Mouse (Mus musculus): ENCODE measurements around the gene Pip5kl1. TPM values are rescaled to one million over a fixed set of nuclear protein-coding genes. Genes with fewer than 3 reads are reported as not detected.

The Pip5kl1 gene
- polyA plus RNA-seq, 1 experiment from 2014 or later = 0.94 TPM

DNA sequence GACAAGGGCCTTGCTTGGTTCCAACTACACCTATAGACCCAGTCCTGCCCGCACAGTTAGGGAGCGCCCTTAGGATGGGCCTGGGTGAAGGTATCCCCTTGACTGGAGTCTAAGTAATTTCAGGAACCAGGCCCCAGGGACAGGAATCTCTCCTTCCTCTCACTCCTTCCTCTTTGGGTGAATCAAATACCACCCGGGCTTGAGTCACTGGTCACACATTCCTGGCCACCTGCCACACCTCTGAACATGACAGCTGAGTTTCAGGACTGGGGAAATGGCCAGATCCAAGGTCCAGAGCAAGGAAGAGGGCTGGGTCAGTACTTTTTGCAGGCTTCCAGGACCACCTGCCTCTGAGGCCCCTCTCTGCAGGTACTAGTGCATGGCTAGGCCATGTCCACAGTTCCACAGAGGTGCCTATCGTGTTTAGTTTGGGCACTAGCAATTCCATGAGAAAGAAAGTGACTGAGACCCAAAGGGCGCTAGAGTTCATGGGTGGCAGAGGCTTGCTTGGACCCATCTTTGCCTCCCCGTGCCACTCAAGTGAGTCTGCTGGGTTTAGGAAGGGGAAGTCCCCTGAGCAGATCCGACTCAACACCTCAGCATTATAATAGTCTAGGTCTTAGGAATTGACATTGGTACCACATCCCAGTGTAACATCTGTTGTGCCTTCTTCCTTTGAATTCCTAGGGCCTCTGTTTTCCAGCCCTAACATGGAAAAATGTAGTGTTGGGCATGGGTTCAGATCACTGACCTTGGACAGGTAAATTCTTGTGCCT, 26.4 kb upstream of the Pip5kl1 start:
- Histone ChIP-seq H3K9me3 (replicated peaks) (no peaks in the 10 kb centered on the region), H3K27ac (replicated peaks) (peak overlapping the region; percentile 97), H3K4me1 (peaks cover 65% of the 10 kb centered on the region), H3K27me3 (no peaks in the 10 kb centered on the region), H3K36me3 (peaks cover 6% of the 10 kb centered on the region; the same call in 1 of the 2 replicates), H3K4me3 (replicated peaks) (no peak overlapping the region), H3K9ac (no peak overlapping the region), H3K4me2 (replicated peaks) (no peak overlapping the region)
- WGBS = 85% methylated on average over 7 of the region's 7 CpGs
- no peak for ATAC-seq (ENCODE audit: insufficient number of reproducible peaks, low FRiP score, low TSS enrichment, low read depth)

DNA sequence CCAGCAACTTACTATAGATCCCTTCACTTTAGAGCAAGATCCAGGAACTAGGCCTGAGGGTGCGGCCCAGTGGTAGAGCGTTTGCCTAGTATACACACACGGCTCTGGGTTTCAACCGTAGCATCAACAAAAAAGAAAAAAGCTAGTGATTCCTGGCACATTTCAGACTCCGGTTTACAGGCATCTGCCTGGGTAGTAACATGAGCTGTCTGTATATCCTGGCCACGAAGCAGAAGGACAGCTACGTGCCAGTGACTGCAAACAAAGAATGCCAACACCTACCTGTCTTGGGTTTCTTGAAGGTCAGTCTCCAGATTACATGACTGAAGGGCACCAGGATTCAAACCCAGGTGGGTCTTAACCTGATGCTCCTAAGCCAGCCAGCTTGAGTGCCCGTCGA, 25.4 kb upstream of the Pip5kl1 start:
- Histone ChIP-seq H3K4me3 (replicated peaks) (no peak overlapping the region), H3K4me2 (replicated peaks) (no peak overlapping the region), H3K9ac (no peak overlapping the region), H3K4me1 (peaks cover 67% of the 10 kb centered on the region), H3K36me3 (peaks cover 6% of the 10 kb centered on the region; the same call in 1 of the 2 replicates), H3K27ac (replicated peaks) (peak overlapping the region; percentile 97), H3K9me3 (replicated peaks) (no peaks in the 10 kb centered on the region), H3K27me3 (no peaks in the 10 kb centered on the region)
- WGBS = 33% methylated on average over 9 of the region's 9 CpGs
- no peak for ATAC-seq (ENCODE audit: insufficient number of reproducible peaks, low FRiP score, low TSS enrichment, low read depth)

DNA sequence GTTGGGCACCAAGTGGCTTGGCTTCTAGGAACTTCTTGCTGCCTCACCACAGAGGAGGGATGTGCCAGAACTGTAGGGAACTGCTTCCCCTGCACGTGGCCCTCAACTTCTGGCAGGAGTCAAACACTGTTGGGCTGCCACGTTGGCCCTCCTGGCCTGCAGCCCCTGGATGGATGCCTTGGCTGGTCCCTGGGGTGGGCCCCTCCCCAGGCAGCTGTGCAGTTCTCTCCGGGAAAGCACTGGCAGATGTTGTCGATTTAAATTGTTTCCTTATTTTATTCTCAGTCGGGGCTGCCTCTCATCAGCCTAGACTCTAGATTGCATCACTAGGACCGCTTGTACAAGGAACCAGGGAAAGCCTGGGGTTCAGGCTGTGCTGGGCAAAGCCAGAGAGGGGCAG, 24.8 kb upstream of the Pip5kl1 start:
- Histone ChIP-seq H3K4me2 (replicated peaks) (peak overlapping the region; percentile 19; the same call in 1 of the 2 replicates), H3K27ac (replicated peaks) (peak overlapping the region; percentile 97), H3K4me3 (replicated peaks) (no peak overlapping the region), H3K4me1 (peaks cover 70% of the 10 kb centered on the region), H3K27me3 (no peaks in the 10 kb centered on the region), H3K9me3 (replicated peaks) (no peaks in the 10 kb centered on the region), H3K9ac (no peak overlapping the region), H3K36me3 (peaks cover 2% of the 10 kb centered on the region; the same call in 1 of the 2 replicates)
- 21% methylated on average over 6 of the region's 6 CpGs for WGBS
- ATAC-seq (ENCODE audit: insufficient number of reproducible peaks, low FRiP score, low TSS enrichment, low read depth) = peak; percentile 90

DNA sequence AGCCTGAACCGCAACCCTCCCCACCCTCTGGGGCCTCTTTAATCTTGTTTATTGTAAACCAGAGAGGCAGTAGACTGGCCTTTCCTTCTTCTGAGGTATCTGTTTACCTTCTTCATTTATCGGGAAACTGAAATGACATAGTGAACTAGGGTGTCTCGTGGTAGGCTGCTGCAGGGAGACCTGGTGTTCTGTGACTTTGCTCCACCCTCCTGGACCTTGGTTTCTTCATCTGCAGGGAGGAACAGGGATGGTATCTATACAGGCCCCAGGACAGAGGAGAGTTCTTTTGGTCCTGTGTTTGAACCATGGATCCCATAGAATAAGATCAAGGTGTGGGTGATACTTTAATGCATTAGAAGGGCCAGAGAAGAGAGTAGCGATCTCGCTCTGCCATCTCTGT, 23.4 kb upstream of the Pip5kl1 start:
- ATAC-seq (ENCODE audit: insufficient number of reproducible peaks, low FRiP score, low TSS enrichment, low read depth) = no peak
- Histone ChIP-seq H3K27ac (replicated peaks) (peak overlapping the region; percentile 97), H3K4me3 (replicated peaks) (no peak overlapping the region), H3K27me3 (no peaks in the 10 kb centered on the region), H3K4me2 (replicated peaks) (no peak overlapping the region), H3K9ac (no peak overlapping the region), H3K9me3 (replicated peaks) (no peaks in the 10 kb centered on the region), H3K36me3 (no peaks in the 10 kb centered on the region), H3K4me1 (peaks cover 77% of the 10 kb centered on the region)
- WGBS = 68% methylated on average over 5 of the region's 5 CpGs

DNA sequence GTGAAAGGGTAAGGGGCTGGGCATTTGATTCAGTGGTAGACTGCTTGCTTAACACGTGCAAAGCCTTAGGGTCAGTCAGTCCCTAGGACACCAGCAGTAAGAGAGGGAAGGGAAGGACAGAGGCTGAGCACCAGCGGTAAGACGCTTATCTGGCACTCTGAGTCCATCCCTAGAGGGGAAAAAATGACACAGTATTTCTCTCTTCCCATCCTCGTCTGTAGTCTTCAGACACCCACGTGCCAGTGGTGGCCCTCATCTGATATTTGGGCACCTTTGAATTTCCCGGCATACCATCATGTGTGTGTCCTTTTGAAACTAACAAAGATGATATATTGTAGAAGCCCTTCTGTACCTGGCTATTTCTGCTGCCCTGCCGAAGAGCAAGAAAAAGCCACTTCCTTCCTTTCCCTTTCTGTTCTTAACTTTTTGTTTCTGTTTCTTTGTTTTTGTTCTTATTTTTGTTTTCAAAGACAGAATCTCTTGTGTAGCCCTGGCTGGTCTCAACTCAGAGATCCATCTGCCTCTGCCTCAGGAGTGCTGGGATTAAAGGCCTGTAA, 20.9 kb upstream of the Pip5kl1 start:
- Histone ChIP-seq H3K9ac (no peak overlapping the region), H3K4me3 (replicated peaks) (no peak overlapping the region), H3K36me3 (no peaks in the 10 kb centered on the region; the same call in 1 of the 2 replicates), H3K4me2 (replicated peaks) (no peak overlapping the region), H3K9me3 (replicated peaks) (no peaks in the 10 kb centered on the region), H3K4me1 (peaks cover 79% of the 10 kb centered on the region), H3K27ac (replicated peaks) (no peak overlapping the region), H3K27me3 (no peaks in the 10 kb centered on the region)
- no peak for ATAC-seq (ENCODE audit: insufficient number of reproducible peaks, low FRiP score, low TSS enrichment, low read depth)
- 80% methylated on average over 7 of the region's 7 CpGs for WGBS

DNA sequence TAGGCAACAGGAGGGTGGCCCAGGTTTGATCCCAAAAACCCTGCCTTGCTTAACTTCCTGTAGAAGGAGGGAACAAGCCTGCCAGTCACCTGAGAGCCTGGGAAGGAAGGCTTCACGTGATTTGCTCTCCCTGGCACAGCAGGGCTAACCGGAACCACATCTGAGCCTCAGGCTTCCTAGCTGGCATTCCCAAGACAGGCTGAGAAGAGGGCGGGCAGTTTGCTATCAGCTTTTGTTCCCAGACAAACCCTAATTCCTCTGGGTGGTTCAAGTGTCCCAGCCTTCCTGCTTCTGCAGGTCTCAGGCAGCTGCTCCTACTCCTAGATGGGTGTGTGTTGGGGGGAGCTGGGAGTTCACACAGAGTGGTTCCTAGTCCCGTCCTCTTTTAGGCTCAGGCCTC, 19.1 kb upstream of the Pip5kl1 start:
- WGBS = 18% methylated on average over 4 of the region's 4 CpGs
- no peaks in the 10 kb centered on the region for H3K9me3 ChIP-seq (replicated peaks)
- peak; percentile 44 for ATAC-seq (ENCODE audit: insufficient number of reproducible peaks, low FRiP score, low TSS enrichment, low read depth)
- peaks cover 68% of the 10 kb centered on the region for H3K4me1 ChIP-seq
- H3K27ac ChIP-seq (replicated peaks) = peak overlapping the region; percentile 71
- peaks cover 16% of the 10 kb centered on the region for H3K36me3 ChIP-seq
- no peak overlapping the region for H3K4me3 ChIP-seq (replicated peaks)
- H3K9ac ChIP-seq = no peak overlapping the region
- H3K4me2 ChIP-seq (replicated peaks) = no peak overlapping the region
- no peaks in the 10 kb centered on the region for H3K27me3 ChIP-seq

DNA sequence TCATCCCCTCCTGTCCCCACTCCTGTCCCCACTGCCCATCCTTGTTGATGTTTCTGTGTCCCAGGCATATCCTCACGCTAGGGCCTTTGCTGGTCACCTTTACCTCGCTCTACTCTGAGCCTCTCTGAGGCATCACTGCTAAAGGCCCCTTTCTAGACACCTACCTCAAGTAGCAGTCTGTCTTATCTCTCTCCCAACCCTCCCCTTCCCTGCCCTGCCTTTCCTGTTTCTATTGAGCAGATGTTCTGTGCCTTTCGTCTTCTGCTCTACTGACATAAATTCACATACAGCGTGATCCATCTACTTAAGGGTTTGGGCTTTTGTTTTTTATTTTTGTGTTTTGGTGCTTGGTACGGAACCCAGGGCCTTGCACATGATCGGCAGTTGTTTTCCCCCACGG, 18.6 kb upstream of the Pip5kl1 start:
- H3K4me1 ChIP-seq = peaks cover 62% of the 10 kb centered on the region
- peak overlapping the region; percentile 71 for H3K27ac ChIP-seq (replicated peaks)
- no peak overlapping the region for H3K4me2 ChIP-seq (replicated peaks)
- H3K36me3 ChIP-seq = peaks cover 17% of the 10 kb centered on the region
- 60% methylated on average over 7 of the region's 7 CpGs for WGBS
- ATAC-seq (ENCODE audit: insufficient number of reproducible peaks, low FRiP score, low TSS enrichment, low read depth) = 0 out of 2 replicates have a peak, but pooled peaks have one; percentile 17
- H3K9ac ChIP-seq = no peak overlapping the region
- H3K27me3 ChIP-seq = no peaks in the 10 kb centered on the region
- no peaks in the 10 kb centered on the region for H3K9me3 ChIP-seq (replicated peaks)
- no peak overlapping the region for H3K4me3 ChIP-seq (replicated peaks)

DNA sequence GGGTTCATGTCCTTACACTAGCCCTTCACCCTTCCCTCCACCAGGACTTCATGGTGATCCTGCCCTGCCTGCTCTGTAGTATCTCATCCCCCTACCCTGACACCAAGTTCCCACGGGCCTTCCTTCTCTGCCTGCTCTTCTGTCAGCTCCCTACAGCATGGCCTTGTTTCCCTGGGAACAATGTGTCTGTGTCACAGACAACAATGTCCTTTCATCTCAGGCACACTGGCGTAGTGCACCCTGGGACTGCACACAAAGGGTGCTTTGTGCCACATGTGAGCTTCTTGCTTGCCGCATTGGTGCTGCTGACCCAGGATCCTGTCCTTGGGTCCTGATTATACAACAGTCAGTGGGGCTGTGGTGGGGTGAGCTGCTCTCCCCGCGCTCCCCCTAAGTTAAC, 15.0 kb upstream of the Pip5kl1 start:
- Histone ChIP-seq H3K9me3 (replicated peaks) (no peaks in the 10 kb centered on the region), H3K4me3 (replicated peaks) (no peak overlapping the region), H3K9ac (no peak overlapping the region), H3K27me3 (no peaks in the 10 kb centered on the region), H3K4me1 (peaks cover 41% of the 10 kb centered on the region), H3K36me3 (peaks cover 46% of the 10 kb centered on the region), H3K4me2 (replicated peaks) (no peak overlapping the region), H3K27ac (replicated peaks) (peak overlapping the region; percentile 11; the same call in 1 of the 2 replicates)
- no peak for ATAC-seq (ENCODE audit: insufficient number of reproducible peaks, low FRiP score, low TSS enrichment, low read depth)
- WGBS = 27% methylated on average over 5 of the region's 5 CpGs

DNA sequence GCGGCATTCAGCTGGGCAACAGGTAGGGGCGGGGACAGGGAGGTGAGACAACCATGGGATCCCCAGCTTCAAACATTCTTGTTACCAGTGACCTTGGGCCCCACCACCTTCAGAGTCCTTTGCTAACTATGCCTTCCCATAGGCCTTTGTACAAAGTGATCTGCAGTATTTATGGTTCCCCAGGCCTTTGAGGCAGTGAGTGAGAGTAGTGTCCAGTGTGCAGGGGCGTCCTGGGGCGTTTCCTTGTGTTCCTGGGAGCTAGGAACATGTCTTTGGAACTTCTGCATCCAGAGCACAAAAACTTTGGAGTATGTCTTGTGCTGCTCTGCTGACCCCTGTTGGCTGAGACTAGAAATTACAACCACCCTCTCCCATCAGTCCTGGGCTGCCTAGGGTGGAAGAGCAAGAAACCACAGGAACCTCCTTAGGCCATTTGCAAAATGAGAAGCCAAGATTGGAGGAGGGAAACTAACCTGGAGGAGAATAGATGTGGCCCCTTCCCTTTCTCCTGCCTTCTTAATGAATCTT, 8.0 kb upstream of the Pip5kl1 start:
- H3K36me3 ChIP-seq = peaks cover 70% of the 10 kb centered on the region
- no peak for ATAC-seq (ENCODE audit: insufficient number of reproducible peaks, low FRiP score, low TSS enrichment, low read depth)
- H3K4me2 ChIP-seq (replicated peaks) = no peak overlapping the region
- 39% methylated on average over 4 of the region's 4 CpGs for WGBS
- H3K4me1 ChIP-seq = peaks cover 5% of the 10 kb centered on the region
- H3K4me3 ChIP-seq (replicated peaks) = no peak overlapping the region
- no peaks in the 10 kb centered on the region for H3K27me3 ChIP-seq
- no peak overlapping the region for H3K27ac ChIP-seq (replicated peaks)
- H3K9me3 ChIP-seq (replicated peaks) = no peaks in the 10 kb centered on the region
- no peak overlapping the region for H3K9ac ChIP-seq

DNA sequence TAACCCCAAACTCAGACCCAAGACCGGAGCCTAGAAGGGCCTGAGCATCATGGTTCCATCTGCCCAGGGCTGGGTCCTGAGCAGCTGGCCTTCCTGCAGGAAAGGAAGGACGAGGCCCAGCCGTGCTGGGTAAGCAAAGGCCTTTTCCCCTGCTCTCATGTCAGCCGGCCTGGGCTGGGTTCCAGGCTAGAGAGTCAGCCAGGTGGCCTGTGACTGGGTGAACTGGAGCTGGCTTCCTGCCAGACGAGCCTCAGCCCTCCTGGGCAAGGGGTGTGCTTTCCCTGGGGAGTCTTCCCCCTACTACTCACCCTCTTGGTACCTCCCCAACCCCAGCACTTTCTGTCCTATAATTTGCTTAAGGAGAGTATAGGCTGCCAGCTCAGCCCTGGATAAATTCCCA, 6.4 kb upstream of the Pip5kl1 start:
- WGBS = 72% methylated on average over 5 of the region's 5 CpGs
- no peaks in the 10 kb centered on the region for H3K9me3 ChIP-seq (replicated peaks)
- H3K27ac ChIP-seq (replicated peaks) = no peak overlapping the region
- H3K27me3 ChIP-seq = no peaks in the 10 kb centered on the region
- no peak overlapping the region for H3K4me2 ChIP-seq (replicated peaks)
- H3K4me3 ChIP-seq (replicated peaks) = no peak overlapping the region
- ATAC-seq (ENCODE audit: insufficient number of reproducible peaks, low FRiP score, low TSS enrichment, low read depth) = no peak
- peaks cover 12% of the 10 kb centered on the region for H3K4me1 ChIP-seq
- no peak overlapping the region for H3K9ac ChIP-seq
- H3K36me3 ChIP-seq = peaks cover 63% of the 10 kb centered on the region

DNA sequence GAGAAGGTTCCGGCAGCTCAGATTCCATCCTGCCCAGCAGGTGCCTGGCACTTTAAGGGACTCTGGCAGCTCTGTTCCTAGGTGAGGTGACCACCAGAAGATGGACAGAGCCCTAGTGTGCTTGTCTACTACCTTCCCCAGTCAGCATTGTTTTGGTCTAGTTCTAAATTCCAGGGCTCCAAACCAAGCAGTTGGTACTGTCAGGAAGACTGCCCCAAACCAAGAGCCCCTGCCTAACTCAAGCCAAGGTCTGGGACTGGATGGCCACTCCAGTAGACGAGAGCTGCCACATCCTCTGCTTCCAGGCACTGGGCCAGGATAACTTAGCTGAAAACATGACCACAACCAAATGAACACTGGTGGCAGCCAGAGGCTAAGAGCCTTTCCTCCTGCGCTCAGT, 5.7 kb upstream of the Pip5kl1 start:
- Histone ChIP-seq H3K36me3 (peaks cover 60% of the 10 kb centered on the region), H3K4me1 (peaks cover 12% of the 10 kb centered on the region), H3K9ac (no peak overlapping the region), H3K9me3 (replicated peaks) (no peaks in the 10 kb centered on the region), H3K27ac (replicated peaks) (no peak overlapping the region), H3K27me3 (no peaks in the 10 kb centered on the region), H3K4me3 (replicated peaks) (no peak overlapping the region), H3K4me2 (replicated peaks) (no peak overlapping the region)
- no peak for ATAC-seq (ENCODE audit: insufficient number of reproducible peaks, low FRiP score, low TSS enrichment, low read depth)
- WGBS = 88% methylated on average over 3 of the region's 3 CpGs

Measured in embryonic facial prominence, embryonic 15.5 days (tissue).